Mouse (Mus musculus) adrenal gland, adult 8-10 months (tissue): ENCODE results near the gene Fam205a3. TPM values are rescaled to one million over a fixed set of nuclear protein-coding genes. Genes with fewer than 3 reads are reported as not detected.
"Not testable (repeated sequence)": the region's sequence is repeated elsewhere in the genome, so short reads cannot be mapped to it uniquely, and the experiment has no call there.

ENCODE experiments used
- DNase-seq: peaks from one replicate; pipeline ENCODE4 v3.0.0; 2022
- total RNA-seq, 4 experiments: library from RNA; stranded (reverse); gene quantifications; 2 replicates each; pipeline ENCODE4 v1.2.4; 2022

The Fam205a3 gene
- total RNA-seq, result under 1 TPM in 1 of 4 experiments, not detected in 3; 0.48 TPM

GRCm38 (mm10) chr4:42318034-42318433 is at the start of gene Fam205a3:
Gene Fam205a3, plus strand, starts transcription at chr4:42318334.
- DNase-seq, result not testable (repeated sequence)

DNA sequence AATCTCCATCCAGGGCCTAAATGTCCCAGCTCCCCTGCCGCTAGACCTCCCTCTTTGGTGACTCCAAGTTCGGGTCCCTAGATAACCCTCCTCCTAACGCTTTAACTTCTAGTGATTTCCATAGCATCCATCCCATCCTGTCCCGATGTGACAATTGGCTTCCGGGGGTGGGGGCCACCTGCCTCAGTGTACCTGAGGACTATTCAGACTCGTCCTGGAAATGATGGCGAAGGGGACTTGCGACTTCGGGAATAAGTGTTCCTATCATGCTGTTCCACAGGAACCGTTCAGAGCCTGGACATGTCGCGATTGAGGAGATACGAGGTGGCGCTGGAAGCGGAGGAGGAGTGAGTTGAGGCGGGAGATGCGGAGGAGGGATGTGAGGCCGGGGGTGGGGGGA is 24.2 kb upstream of the Fam205a3 start, which contains the start of gene Gm21953:
Gm21953 (plus strand) TSS at position 301 of the 400 bp plus-strand sequence.
- DNase-seq, result not testable (repeated sequence)

Other genes starting within 250 kb of the Fam205a3 start
- not detected for gene Gm3893, start 227.1 kb upstream of the Fam205a3 start, total RNA-seq
- 1 to 10 TPM; 3.2 to 7.2 (median 6.0) TPM for gene Gm13304, start 203.5 kb upstream of the Fam205a3 start, total RNA-seq
- gene Gm13306, start 164.9 kb upstream of the Fam205a3 start, total RNA-seq, result 10 to 100 TPM in 1 of 4 experiments, 1 to 10 TPM in 1, not detected in 2; 4.3 to 16.3 TPM
- gene Gm13305, start 149.7 kb upstream of the Fam205a3 start, total RNA-seq, result 1 to 10 TPM in 2 of 4 experiments, under 1 TPM in 2; 0.58 to 2.3 (median 1.4) TPM
- 1 to 10 TPM in 3 of 4 experiments, not detected in 1; 1.4 to 3.1 (median 1.5) TPM for gene Gm10600, start 77.7 kb upstream of the Fam205a3 start, total RNA-seq
- not detected for gene Ccl21b, start 62.6 kb upstream of the Fam205a3 start, total RNA-seq
- gene Gm21953, start 24.1 kb upstream of the Fam205a3 start, total RNA-seq, result not detected
- gene Gm21586, start 121.0 kb downstream of the Fam205a3 start, total RNA-seq, result not detected
- 1 to 10 TPM in 1 of 4 experiments, under 1 TPM in 3; 0.52 to 2.0 (median 0.90) TPM for gene Gm2163, start 148.4 kb downstream of the Fam205a3 start, total RNA-seq
- gene Fam205a2, start 209.8 kb downstream of the Fam205a3 start, total RNA-seq, result under 1 TPM in 1 of 4 experiments, not detected in 3; 0.48 TPM